Mouse (Mus musculus): ENCODE measurements around the gene D11Wsu47e. TPM values are rescaled to one million over a fixed set of nuclear protein-coding genes. Genes with fewer than 3 reads are reported as not detected.

D11Wsu47e gene
- polyA plus RNA-seq, 2 experiments: 20.9 to 27.5 TPM

- Histone ChIP-seq H3K36me3 (ENCODE audit: control insufficient read depth, insufficient read depth, low read length) (peaks cover 50% of the 10 kb centered on the region), H3K4me3 (replicated peaks; ENCODE audit: low read length) (no peak overlapping the region), H3K9me3 (ENCODE audit: control insufficient read depth, low read length) (no peaks in the 10 kb centered on the region), H3K4me2 (replicated peaks; ENCODE audit: low read depth, low read length, severe bottlenecking) (no peak overlapping the region), H3K27ac (replicated peaks; ENCODE audit: low read depth, low read length) (no peak overlapping the region), H3K27me3 (ENCODE audit: control insufficient read depth, insufficient read depth, low read length) (no peaks in the 10 kb centered on the region), H3K4me1 (ENCODE audit: control insufficient read depth, insufficient read depth, low read length) (no peaks in the 10 kb centered on the region), H3K9ac (ENCODE audit: low read depth, low read length, severe bottlenecking) (no peak overlapping the region)
- 54% methylated on average over 10 of the region's 10 CpGs for WGBS
- DNase-seq (ENCODE audit: low spot score): no peak
- no peak for ATAC-seq (ENCODE audit: low FRiP score, low read depth)
- no peak for TF ChIP-seq POLR2A (IDR thresholded peaks at IDR 0.05; ENCODE audit: borderline replicate concordance, extremely low read depth, insufficient read depth, insufficient read length)
Measured at GRCm38 (mm10) chr11:113666648-113667047, 17.6 kb upstream of the D11Wsu47e start.

GRCm38 (mm10) chr11:113667122-113667521 is 17.1 kb upstream of the D11Wsu47e start:
- H3K9me3 ChIP-seq (ENCODE audit: control insufficient read depth, low read length): no peaks in the 10 kb centered on the region
- H3K4me2 ChIP-seq (replicated peaks; ENCODE audit: low read depth, low read length, severe bottlenecking): no peak overlapping the region
- DNase-seq (ENCODE audit: low spot score) (no peak), ATAC-seq (ENCODE audit: low FRiP score, low read depth) (no peak)
- no peak overlapping the region for H3K27ac ChIP-seq (replicated peaks; ENCODE audit: low read depth, low read length)
- peaks cover 48% of the 10 kb centered on the region for H3K36me3 ChIP-seq (ENCODE audit: control insufficient read depth, insufficient read depth, low read length)
- H3K4me1 ChIP-seq (ENCODE audit: control insufficient read depth, insufficient read depth, low read length): no peaks in the 10 kb centered on the region
- H3K27me3 ChIP-seq (ENCODE audit: control insufficient read depth, insufficient read depth, low read length): no peaks in the 10 kb centered on the region
- no peak overlapping the region for H3K9ac ChIP-seq (ENCODE audit: low read depth, low read length, severe bottlenecking)
- TF ChIP-seq POLR2A (IDR thresholded peaks at IDR 0.05; ENCODE audit: borderline replicate concordance, extremely low read depth, insufficient read depth, insufficient read length): no peak
- 63% methylated on average over 2 of the region's 2 CpGs for WGBS
- no peak overlapping the region for H3K4me3 ChIP-seq (replicated peaks; ENCODE audit: low read length)

- 74% methylated on average over 4 of the region's 4 CpGs for WGBS
- Histone ChIP-seq H3K4me1 (ENCODE audit: control insufficient read depth, insufficient read depth, low read length) (no peaks in the 10 kb centered on the region), H3K4me2 (replicated peaks; ENCODE audit: low read depth, low read length, severe bottlenecking) (no peak overlapping the region), H3K9me3 (ENCODE audit: control insufficient read depth, low read length) (no peaks in the 10 kb centered on the region), H3K27me3 (ENCODE audit: control insufficient read depth, insufficient read depth, low read length) (no peaks in the 10 kb centered on the region), H3K9ac (ENCODE audit: low read depth, low read length, severe bottlenecking) (no peak overlapping the region), H3K36me3 (ENCODE audit: control insufficient read depth, insufficient read depth, low read length) (peaks cover 49% of the 10 kb centered on the region), H3K4me3 (replicated peaks; ENCODE audit: low read length) (no peak overlapping the region), H3K27ac (replicated peaks; ENCODE audit: low read depth, low read length) (no peak overlapping the region)
- no peak for TF ChIP-seq POLR2A (IDR thresholded peaks at IDR 0.05; ENCODE audit: borderline replicate concordance, extremely low read depth, insufficient read depth, insufficient read length)
- ATAC-seq (ENCODE audit: low FRiP score, low read depth) (no peak), DNase-seq (ENCODE audit: low spot score) (no peak)
Measured at GRCm38 (mm10) chr11:113667704-113668103, 16.5 kb upstream of the D11Wsu47e start.

GRCm38 (mm10) chr11:113668857-113669256 is 15.4 kb upstream of the D11Wsu47e start:
- H3K9ac ChIP-seq (ENCODE audit: low read depth, low read length, severe bottlenecking): no peak overlapping the region
- H3K4me1 ChIP-seq (ENCODE audit: control insufficient read depth, insufficient read depth, low read length): no peaks in the 10 kb centered on the region
- ATAC-seq (ENCODE audit: low FRiP score, low read depth) (no peak), DNase-seq (ENCODE audit: low spot score) (no peak)
- WGBS: 88% methylated on average over 5 of the region's 5 CpGs
- peaks cover 55% of the 10 kb centered on the region for H3K36me3 ChIP-seq (ENCODE audit: control insufficient read depth, insufficient read depth, low read length)
- H3K27me3 ChIP-seq (ENCODE audit: control insufficient read depth, insufficient read depth, low read length): no peaks in the 10 kb centered on the region
- no peak overlapping the region for H3K4me2 ChIP-seq (replicated peaks; ENCODE audit: low read depth, low read length, severe bottlenecking)
- H3K4me3 ChIP-seq (replicated peaks; ENCODE audit: low read length): no peak overlapping the region
- no peaks in the 10 kb centered on the region for H3K9me3 ChIP-seq (ENCODE audit: control insufficient read depth, low read length)
- TF ChIP-seq POLR2A (IDR thresholded peaks at IDR 0.05; ENCODE audit: borderline replicate concordance, extremely low read depth, insufficient read depth, insufficient read length): no peak
- no peak overlapping the region for H3K27ac ChIP-seq (replicated peaks; ENCODE audit: low read depth, low read length)

GRCm38 (mm10) chr11:113669711-113670110 is 14.5 kb upstream of the D11Wsu47e start:
- no peak for TF ChIP-seq POLR2A (IDR thresholded peaks at IDR 0.05; ENCODE audit: borderline replicate concordance, extremely low read depth, insufficient read depth, insufficient read length)
- Histone ChIP-seq H3K27ac (replicated peaks; ENCODE audit: low read depth, low read length) (no peak overlapping the region), H3K9ac (ENCODE audit: low read depth, low read length, severe bottlenecking) (no peak overlapping the region), H3K4me3 (replicated peaks; ENCODE audit: low read length) (no peak overlapping the region), H3K4me2 (replicated peaks; ENCODE audit: low read depth, low read length, severe bottlenecking) (no peak overlapping the region), H3K4me1 (ENCODE audit: control insufficient read depth, insufficient read depth, low read length) (no peaks in the 10 kb centered on the region), H3K36me3 (ENCODE audit: control insufficient read depth, insufficient read depth, low read length) (peaks cover 51% of the 10 kb centered on the region), H3K9me3 (ENCODE audit: control insufficient read depth, low read length) (no peaks in the 10 kb centered on the region), H3K27me3 (ENCODE audit: control insufficient read depth, insufficient read depth, low read length) (no peaks in the 10 kb centered on the region)
- 63% methylated on average over 4 of the region's 4 CpGs for WGBS
- no peak for DNase-seq (ENCODE audit: low spot score)
- ATAC-seq (ENCODE audit: low FRiP score, low read depth): no peak

- no peak for TF ChIP-seq POLR2A (IDR thresholded peaks at IDR 0.05; ENCODE audit: borderline replicate concordance, extremely low read depth, insufficient read depth, insufficient read length)
- no peak overlapping the region for H3K4me2 ChIP-seq (replicated peaks; ENCODE audit: low read depth, low read length, severe bottlenecking)
- no peak for ATAC-seq (ENCODE audit: low FRiP score, low read depth)
Measured at GRCm38 (mm10) chr11:113673614-113674013, 10.6 kb upstream of the D11Wsu47e start.

More at GRCm38 (mm10) chr11:113673614-113674013, 10.6 kb upstream of the D11Wsu47e start:
- H3K36me3 ChIP-seq (ENCODE audit: control insufficient read depth, insufficient read depth, low read length): peaks cover 62% of the 10 kb centered on the region
- H3K9ac ChIP-seq (ENCODE audit: low read depth, low read length, severe bottlenecking): no peak overlapping the region
- no peak for DNase-seq (ENCODE audit: low spot score)
- H3K9me3 ChIP-seq (ENCODE audit: control insufficient read depth, low read length): no peaks in the 10 kb centered on the region
- 95% methylated on average over 4 of the region's 4 CpGs for WGBS
- no peaks in the 10 kb centered on the region for H3K27me3 ChIP-seq (ENCODE audit: control insufficient read depth, insufficient read depth, low read length)
- H3K4me3 ChIP-seq (replicated peaks; ENCODE audit: low read length): no peak overlapping the region
- no peaks in the 10 kb centered on the region; the same call in 1 of the 2 replicates for H3K4me1 ChIP-seq (ENCODE audit: control insufficient read depth, insufficient read depth, low read length)
- no peak overlapping the region for H3K27ac ChIP-seq (replicated peaks; ENCODE audit: low read depth, low read length)

Data from limb, embryonic 14.5 days (tissue).